Mouse (Mus musculus) embryonic fibroblast, embryonic 13.5 days (primary cell): ENCODE measurements around the gene Llgl1. TPM values are rescaled to one million over a fixed set of nuclear protein-coding genes. Genes with fewer than 3 reads are reported as not detected.

ENCODE experiments used
- H3K27ac ChIP-seq: 2 replicates; pipeline ENCODE4 v1.5.1; 2012; ENCODE audit warnings: low read length, control low read depth, inconsistent platforms; ENCODE audit not compliant: insufficient read depth
- H3K4me1 ChIP-seq: 2 replicates; pipeline ENCODE4 v1.6.1; 2011; ENCODE audit warnings: low read length; ENCODE audit not compliant: control insufficient read depth, insufficient read depth
- H3K4me3 ChIP-seq: 2 replicates; pipeline ENCODE4 v1.5.1; 2011; ENCODE audit warnings: mild to moderate bottlenecking, control low read depth, low read length; ENCODE audit not compliant: insufficient read depth
- CTCF ChIP-seq: IDR thresholded peaks from 2 replicates; pipeline ENCODE4 v1.5.1; 2011; ENCODE audit warnings: mild to moderate bottlenecking, control low read depth, low read length, moderate library complexity, borderline replicate concordance; ENCODE audit not compliant: insufficient read depth
- POLR2A ChIP-seq: IDR thresholded peaks from 2 replicates; pipeline ENCODE4 v1.6.1; 2011; ENCODE audit warnings: low read depth, mild to moderate bottlenecking, control low read depth, low read length, moderate library complexity
- polyA plus RNA-seq: library from polyadenylated mRNA; stranded (reverse); fragments of >200 nt; gene quantifications from 2 replicates; pipeline ENCODE4 v1.2.4, GENCODE M21; 2011; ENCODE audit warnings: low read depth; ENCODE audit not compliant: missing spikeins, insufficient read length

Gene Llgl1
- polyA plus RNA-seq, 1 experiment, result 32.2 TPM

DNA sequence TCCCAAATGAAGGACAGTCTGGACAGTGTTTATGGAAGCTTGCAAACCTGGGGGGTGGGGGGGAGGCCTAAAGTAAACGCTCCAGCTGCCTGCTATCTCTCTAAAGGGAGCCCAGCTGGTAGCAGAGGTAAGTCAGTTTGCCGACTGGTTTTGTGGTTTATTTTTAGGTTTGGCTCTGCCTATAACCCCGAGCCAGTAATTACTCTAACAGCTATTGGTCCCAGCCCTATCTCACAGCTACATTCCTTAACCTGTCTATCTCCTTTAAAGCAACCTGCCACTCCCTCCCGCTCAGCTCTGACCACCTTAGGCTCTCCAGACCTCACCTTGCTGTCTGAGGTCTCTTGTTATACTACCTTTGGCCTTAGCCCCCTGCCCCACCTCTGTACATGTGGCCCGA, 19.7 kb downstream of the Llgl1 start:
- H3K27ac ChIP-seq, result no peak overlapping the region
- TF ChIP-seq CTCF (no peak), POLR2A (no peak)
- H3K4me1 ChIP-seq, result no peaks in the 10 kb centered on the region
- no peak overlapping the region for H3K4me3 ChIP-seq

DNA sequence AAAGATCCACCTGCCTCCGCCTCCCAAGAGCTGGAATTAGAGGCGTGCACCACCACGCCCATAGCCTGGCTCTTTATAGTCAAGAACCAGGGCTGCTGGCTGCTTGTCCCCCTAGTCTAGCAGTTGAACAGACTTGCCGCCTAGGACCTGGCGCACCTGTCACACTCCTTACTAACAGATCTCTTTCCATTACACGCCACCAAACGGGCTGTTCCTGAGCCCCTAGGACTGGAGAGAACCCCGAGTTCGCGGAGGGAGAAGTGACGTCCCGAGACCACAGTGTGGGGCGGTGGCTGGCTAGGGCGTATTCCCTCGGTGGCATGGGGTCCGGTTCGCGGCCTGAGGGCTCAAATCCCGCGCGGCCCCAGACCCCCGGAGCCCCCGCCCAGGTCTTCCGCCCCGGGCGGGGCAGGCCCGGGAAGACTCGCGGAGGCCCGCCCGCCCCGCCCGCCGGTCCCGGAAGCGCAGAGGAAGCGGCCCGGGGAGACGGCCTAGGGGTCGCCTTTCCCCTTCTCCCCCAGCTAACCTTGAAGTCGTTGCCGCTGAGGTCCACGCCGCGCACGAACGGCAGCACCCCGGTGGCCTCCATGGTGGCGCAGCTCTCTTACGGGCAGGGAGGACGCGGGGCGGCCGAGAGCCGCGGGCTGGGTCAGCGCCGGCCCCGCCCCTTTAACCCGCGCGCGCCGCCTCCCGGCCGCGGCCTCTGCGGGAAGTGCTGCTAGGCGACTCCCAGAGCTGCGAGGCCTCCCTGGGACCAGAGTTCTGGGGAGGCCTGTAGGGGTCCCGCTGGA, 27.3 kb downstream of the Llgl1 start, which contains the start of gene Flii:
Gene Flii, minus strand, starts transcription at position 663 of the 791 bp plus-strand sequence.
- Histone ChIP-seq H3K4me1 (0 out of 2 replicates have a peak, but pooled peaks cover 4% of the 10 kb centered on the region), H3K27ac (peak within 1 kb of the TSS; percentile 49), H3K4me3 (peak within 1 kb of the TSS; percentile 82)
- TF ChIP-seq CTCF (no peak), POLR2A (peak; percentile 86)

DNA sequence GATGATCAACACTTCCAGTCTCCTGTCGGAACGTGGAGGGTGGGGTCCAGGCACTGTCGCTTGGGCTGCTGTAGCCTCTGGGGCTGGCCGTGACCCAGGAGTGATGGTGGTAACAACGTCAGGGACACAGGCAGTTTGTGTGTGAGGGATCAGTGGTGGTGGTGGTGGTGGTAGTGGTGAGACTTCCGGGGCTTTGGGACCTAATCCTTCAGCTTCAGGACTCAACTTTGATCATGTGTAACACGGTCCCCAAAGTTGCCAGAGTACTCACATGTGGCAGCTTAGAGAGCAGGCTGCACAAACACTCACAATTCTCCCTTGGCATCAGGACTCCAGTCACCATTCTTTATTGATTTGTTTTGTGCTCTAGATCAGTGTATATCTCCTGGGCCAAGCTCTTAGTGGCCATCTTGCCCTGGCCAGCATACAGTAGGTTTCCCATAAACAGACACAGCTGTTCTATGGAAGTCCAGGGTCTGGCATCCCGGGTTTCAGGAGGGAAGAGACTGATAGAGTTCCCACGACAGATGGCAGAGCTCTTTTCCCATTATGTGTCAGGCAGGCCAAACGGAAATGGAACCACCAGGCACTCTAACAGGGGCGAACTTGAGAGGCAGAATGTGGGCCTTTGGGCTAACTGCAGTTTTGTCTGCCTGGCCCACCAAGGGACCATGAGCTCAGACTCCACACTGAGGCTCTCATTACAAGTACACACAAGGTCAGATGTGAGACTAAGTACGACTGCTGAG, 28.0 kb downstream of the Llgl1 start:
- TF ChIP-seq POLR2A (peak; percentile 35; the same call in 1 of the 2 replicates), CTCF (no peak)
- H3K27ac ChIP-seq, result peak overlapping the region; percentile 49
- H3K4me3 ChIP-seq, result peak overlapping the region; percentile 82
- 0 out of 2 replicates have a peak, but pooled peaks cover 4% of the 10 kb centered on the region for H3K4me1 ChIP-seq

DNA sequence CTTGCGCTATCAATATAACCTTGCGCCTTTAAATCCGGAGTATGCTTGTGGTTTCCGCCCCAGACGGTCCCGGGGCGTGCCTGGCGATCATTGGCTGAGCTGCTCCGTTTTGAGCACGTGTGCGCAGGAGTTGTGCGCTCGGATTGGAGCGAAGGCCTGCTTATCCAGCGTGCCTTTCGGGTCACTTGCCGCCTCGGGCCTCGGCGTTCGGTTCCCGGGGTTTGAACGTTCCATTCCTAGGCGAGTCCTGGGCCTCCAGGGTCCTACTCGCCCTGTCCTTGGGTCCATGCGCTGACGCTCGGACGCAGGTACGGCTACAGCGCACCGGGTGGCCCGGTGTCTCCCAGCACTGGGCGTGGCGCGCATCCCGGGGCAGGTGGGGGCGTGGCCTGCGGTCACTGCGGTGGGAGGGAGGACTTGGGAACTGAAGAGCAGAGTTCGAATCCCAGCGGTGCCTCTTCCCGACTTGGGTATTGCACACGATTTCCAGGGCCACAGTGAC, 28.8 kb downstream of the Llgl1 start, which contains the start of gene Mief2:
Gene Mief2, plus strand, starts transcription at position 139 of the 502 bp plus-strand sequence.
- peak within 1 kb of the TSS; percentile 49 for H3K27ac ChIP-seq
- peak; percentile 79 for TF ChIP-seq POLR2A
- TF ChIP-seq CTCF, result no peak
- peak within 1 kb of the TSS; percentile 82 for H3K4me3 ChIP-seq
- H3K4me1 ChIP-seq, result 0 out of 2 replicates have a peak, but pooled peaks cover 4% of the 10 kb centered on the region

DNA sequence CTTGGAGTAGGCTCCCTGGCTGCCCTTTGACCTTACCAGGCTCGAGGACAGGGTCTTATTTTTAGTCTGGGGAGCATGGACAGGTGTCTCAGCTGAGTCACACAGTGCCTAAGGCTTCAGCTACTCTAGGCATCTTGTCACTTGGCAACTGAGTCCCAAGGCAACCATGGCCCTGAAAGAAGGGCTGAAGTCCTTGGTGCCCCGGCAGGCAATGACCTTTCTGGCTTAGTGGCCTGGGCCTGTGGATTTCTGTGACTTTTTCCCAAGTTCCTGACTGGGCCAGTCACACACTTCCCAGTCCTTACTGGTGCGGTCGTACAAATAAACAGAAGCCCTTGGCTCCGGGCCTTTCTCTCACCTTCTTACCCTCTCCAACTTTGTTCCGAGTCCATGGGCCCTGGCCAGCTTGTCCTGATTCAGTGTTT, 29.7 kb downstream of the Llgl1 start:
- H3K4me1 ChIP-seq, result 0 out of 2 replicates have a peak, but pooled peaks cover 8% of the 10 kb centered on the region
- H3K27ac ChIP-seq, result no peak overlapping the region
- TF ChIP-seq POLR2A, result no peak
- no peak for TF ChIP-seq CTCF
- peak overlapping the region; percentile 63 for H3K4me3 ChIP-seq

DNA sequence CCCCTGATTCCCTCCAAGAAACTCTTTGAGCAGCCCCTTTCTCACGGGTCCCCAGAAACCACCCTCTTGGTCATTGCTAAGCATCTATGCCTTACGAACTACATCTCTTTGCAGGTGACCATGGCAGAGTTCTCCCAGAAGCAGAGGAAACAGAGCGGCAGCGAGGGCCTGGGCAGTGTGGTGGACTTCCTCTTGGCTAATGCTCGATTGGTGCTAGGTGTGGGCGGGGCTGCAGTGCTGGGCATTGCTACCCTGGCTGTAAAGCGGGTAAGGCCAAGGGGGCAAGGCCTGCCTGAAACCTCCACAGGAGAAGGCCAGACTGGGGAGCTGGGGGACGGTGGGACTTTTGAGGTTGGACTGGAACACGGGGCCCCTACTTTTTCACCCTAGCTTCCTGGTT, 30.6 kb downstream of the Llgl1 start:
- Histone ChIP-seq H3K27ac (no peak overlapping the region), H3K4me3 (no peak overlapping the region), H3K4me1 (0 out of 2 replicates have a peak, but pooled peaks cover 7% of the 10 kb centered on the region)
- TF ChIP-seq CTCF (no peak), POLR2A (no peak)

DNA sequence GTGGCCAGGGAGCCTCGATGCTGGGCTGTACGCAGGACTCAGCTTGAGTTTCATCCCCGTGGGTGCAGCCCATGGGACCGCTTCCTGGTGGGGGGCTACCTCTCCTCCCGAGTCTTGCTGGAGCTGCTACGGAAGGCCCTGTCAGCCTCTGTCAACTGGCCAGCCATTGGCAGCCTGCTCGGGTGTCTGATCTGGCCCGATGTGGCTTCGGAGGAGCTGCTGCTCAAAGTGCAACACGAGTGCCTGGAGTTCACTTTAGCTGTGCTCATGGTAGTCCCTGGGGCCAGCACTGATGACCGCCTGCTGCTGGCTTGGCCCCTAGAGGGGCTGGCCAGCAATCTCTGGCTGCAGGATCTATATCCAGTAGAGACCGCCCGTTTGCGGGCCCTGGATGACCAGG, 31.7 kb downstream of the Llgl1 start:
- no peak for TF ChIP-seq CTCF
- TF ChIP-seq POLR2A, result no peak
- Histone ChIP-seq H3K27ac (no peak overlapping the region), H3K4me3 (no peak overlapping the region), H3K4me1 (0 out of 2 replicates have a peak, but pooled peaks cover 4% of the 10 kb centered on the region)

DNA sequence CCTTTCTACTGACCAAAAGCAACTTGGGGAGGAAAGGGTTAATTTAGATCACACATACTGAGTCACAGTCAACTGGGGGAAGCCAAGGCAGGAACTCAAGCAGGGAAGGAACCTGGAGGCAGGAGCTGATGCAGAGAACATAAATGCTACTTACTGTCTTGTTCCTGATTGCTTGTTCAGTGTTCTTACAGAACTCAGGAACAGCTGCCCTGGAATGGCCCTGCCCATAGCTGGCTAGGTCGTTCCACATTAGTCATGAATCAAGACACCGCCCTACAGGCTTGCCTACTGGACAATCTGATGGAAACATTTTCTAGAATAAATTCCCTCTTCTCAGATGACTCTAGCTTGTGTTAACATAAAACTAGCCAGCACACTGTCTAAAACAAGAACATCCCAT, 34.7 kb downstream of the Llgl1 start:
- no peak overlapping the region for H3K4me3 ChIP-seq

DNA sequence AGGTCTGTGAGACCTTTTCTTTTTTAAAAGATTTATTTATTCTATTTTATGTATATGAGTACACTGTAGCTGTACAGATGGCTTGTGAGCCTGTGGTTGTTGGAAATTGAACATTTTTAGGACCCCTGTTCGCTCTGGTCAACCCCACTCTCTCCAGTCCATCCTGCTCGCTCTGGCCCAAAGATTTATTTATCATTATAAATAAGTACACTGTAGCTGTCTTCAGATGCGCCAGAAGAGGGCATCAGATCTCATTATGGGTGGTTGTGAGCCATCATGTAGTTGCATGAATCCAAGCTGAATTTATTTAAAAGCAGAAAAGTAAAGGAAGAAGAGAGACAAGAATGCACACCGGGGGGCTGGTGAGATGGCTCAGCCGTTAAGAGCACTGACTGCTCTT, 35.7 kb downstream of the Llgl1 start:
- TF ChIP-seq CTCF (no peak), POLR2A (no peak)
- H3K4me3 ChIP-seq, result no peak overlapping the region

More for the DNA sequence above, 34.7 kb downstream of the Llgl1 start:
- no peak for TF ChIP-seq CTCF
- no peak for TF ChIP-seq POLR2A
- H3K4me1 ChIP-seq, result 0 out of 2 replicates have a peak, but pooled peaks cover 4% of the 10 kb centered on the region
- no peak overlapping the region; the same call in 1 of the 2 replicates for H3K27ac ChIP-seq

DNA sequence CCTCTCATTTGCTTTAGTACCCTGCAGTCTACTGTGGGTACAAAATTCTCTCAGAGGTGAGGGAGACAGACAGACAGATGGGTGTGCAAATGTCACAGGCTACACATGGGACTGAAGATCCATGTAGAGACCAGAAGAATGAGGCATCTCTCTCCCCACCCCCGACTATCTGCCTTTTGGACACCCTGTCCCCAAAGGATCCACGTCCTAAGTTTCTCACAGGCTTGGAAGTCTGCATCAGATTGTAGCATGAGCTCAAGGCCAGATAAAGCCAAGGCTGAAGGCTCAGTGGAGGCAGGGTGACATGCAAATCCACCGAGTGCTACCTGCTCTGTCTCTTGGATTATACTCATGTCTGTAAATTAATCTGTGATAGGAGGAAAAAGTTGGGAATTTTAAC, 37.0 kb downstream of the Llgl1 start:
- TF ChIP-seq CTCF (no peak), POLR2A (no peak)
- H3K4me3 ChIP-seq, result no peak overlapping the region
- H3K4me1 ChIP-seq, result 0 out of 2 replicates have a peak, but pooled peaks cover 4% of the 10 kb centered on the region
- H3K27ac ChIP-seq, result no peak overlapping the region

More for the DNA sequence above, 35.7 kb downstream of the Llgl1 start:
- Histone ChIP-seq H3K27ac (no peak overlapping the region), H3K4me1 (0 out of 2 replicates have a peak, but pooled peaks cover 4% of the 10 kb centered on the region)
